Mouse (Mus musculus) brain, embryonic 14.5 days (tissue): ENCODE measurements around the gene Mcrip2.

Experiments
- CTCF ChIP-seq: fragments of 200-500 bp; IDR thresholded peaks from 2 replicates; pipeline ENCODE4 v1.5.1; 2012; ENCODE audit warnings: inconsistent platforms, mild to moderate bottlenecking, moderate library complexity, borderline replicate concordance; ENCODE audit not compliant: insufficient read depth, insufficient read length; ENCODE audit errors: extremely low read depth
- POLR2A ChIP-seq: fragments of 200-500 bp; IDR thresholded peaks from 2 replicates; pipeline ENCODE4 v1.6.1; 2012; ENCODE audit warnings: mild to moderate bottlenecking, inconsistent platforms, borderline replicate concordance; ENCODE audit not compliant: poor library complexity, insufficient read depth, insufficient read length, severe bottlenecking; ENCODE audit errors: extremely low read depth

DNA sequence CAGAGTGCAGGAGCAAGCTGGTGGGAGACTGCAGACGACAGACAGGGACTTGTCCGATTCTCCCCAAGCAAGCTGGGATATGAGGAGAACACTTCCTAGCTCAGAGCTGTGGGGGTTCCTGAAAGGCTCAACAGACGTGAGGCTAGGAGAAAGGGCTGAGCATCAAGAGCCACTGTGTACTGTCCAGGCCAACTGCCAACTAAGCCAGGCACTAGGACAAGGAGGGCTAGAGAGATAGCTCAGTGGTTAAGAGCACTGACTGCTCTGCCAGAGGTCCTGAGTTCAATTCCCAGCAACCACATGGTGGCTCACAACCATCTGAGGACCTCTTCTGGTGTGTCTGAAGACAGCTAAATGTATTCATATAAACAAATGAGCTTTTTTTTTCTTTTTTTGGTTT, 26.1 kb downstream of the Mcrip2 start:
- TF ChIP-seq CTCF (no peak), POLR2A (no peak)
